Mouse (Mus musculus): ENCODE data around the gene Dad1. TPM values are rescaled to one million over a fixed set of nuclear protein-coding genes. Genes with fewer than 3 reads are reported as not detected.

Dad1 gene
- total and polyA plus RNA-seq, 3 experiments: 186 to 320 TPM; not detected in 1

DNA sequence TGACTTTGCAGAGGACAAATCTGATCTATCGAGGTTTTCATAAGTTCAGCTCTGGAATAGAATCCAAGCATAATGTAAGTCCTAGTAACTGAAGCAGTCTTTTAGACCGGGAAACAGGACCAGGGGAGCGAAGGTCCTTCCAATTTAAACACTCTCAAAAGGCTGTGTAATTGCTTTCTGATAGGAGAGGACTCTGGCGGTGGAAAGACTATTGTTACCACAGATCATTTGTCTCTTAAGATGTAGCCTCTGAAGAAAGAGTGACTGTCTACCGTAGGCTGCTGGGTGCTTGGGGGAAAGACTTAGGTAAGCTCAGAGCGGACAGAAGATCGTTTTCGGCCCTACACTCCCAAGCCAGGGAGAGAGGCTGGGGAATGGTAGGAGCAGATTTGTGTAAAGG is 53.5 kb downstream of the Dad1 start:
- no peaks in the 10 kb centered on the region for H3K9me3 ChIP-seq (replicated peaks; ENCODE audit: insufficient read depth, low read length)
- no peaks in the 10 kb centered on the region; a peak in 1 of 4 replicates for H3K27me3 ChIP-seq (ENCODE audit: control insufficient read depth in 1 of 2, insufficient read depth in 2 of 2, low read length in 2 of 2)
- DNase-seq (ENCODE audit: low read depth, low spot score): no peak
- H3K27ac ChIP-seq (ENCODE audit: control insufficient read depth, low read depth, low read length): no peak overlapping the region
- TF ChIP-seq CTCF (IDR thresholded peaks at IDR 0.05 in 2 of 3, conservative IDR thresholded peaks at IDR 0.05 in 1 of 3; ENCODE audit: control insufficient read depth in 1 of 3, insufficient read depth in 1 of 3, low read depth in 2 of 3, low read length in 3 of 3, poor library complexity in 1 of 3, severe bottlenecking in 1 of 3) (no peak), TAL1 (IDR thresholded peaks at IDR 0.05; ENCODE audit: low read length) (no peak), USF2 (IDR thresholded peaks at IDR 0.05; ENCODE audit: borderline replicate concordance in 1 of 2, insufficient read depth in 1 of 2, low read depth in 1 of 2, low read length in 2 of 2) (no peak), TBP (IDR thresholded peaks at IDR 0.05; ENCODE audit: low read depth, low read length) (no peak), ZC3H11A (IDR thresholded peaks at IDR 0.05; ENCODE audit: low read depth, low read length) (no peak), HCFC1 (IDR thresholded peaks at IDR 0.05; ENCODE audit: low read depth, low read length) (no peak), GABPA (IDR thresholded peaks at IDR 0.05; ENCODE audit: low read depth, low read length) (no peak), NELFE (IDR thresholded peaks at IDR 0.05; ENCODE audit: low read depth, low read length) (no peak), TCF12 (IDR thresholded peaks at IDR 0.05; ENCODE audit: low read depth, low read length) (no peak), MXI1 (IDR thresholded peaks at IDR 0.05; ENCODE audit: low read depth, low read length) (no peak), UBTF (IDR thresholded peaks at IDR 0.05; ENCODE audit: borderline replicate concordance, insufficient read depth, low read depth, low read length) (no peak)
- H3K4me3 ChIP-seq (ENCODE audit: control insufficient read depth in 1 of 2, insufficient read depth in 1 of 2, low read depth in 2 of 2, low read length in 2 of 2): no peak overlapping the region
- peaks cover 0 to 14% of the 10 kb centered on the region in 2 experiments; a peak in 2 of 4 replicates for H3K36me3 ChIP-seq (ENCODE audit: control insufficient read depth in 1 of 2, insufficient read depth in 2 of 2, low read length in 2 of 2)
- H3K4me1 ChIP-seq (ENCODE audit: control insufficient read depth in 1 of 2, insufficient read depth in 2 of 2, low read length in 2 of 2): peaks cover 13 to 17% of the 10 kb centered on the region in 2 experiments
- no peaks in the 10 kb centered on the region for H3K79me2 ChIP-seq (ENCODE audit: control insufficient read depth, insufficient read depth, low read length, poor library complexity)
- no peak overlapping the region for H3K9ac ChIP-seq (ENCODE audit: control insufficient read depth, low read depth, low read length, poor library complexity, severe bottlenecking)

DNA sequence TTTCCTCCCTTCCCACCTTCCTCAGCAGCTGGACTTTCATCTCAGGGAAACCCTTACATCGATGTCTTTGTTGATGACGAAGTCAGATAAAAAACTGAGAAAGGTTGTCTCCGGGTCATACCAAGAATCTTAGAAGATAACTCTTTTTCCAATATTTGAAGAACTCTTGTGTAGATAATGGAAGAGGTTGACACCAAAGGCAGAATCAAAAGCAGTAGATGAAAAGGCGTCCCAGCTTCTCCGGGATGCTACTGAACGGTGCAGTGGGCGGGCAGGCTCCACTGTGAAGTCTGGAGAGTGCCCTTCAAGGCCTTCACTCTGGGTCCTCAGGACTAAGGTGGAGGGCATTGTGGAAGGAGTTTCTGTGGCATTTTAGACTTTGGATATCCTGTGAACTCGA is 54.2 kb downstream of the Dad1 start:
- Histone ChIP-seq H3K79me2 (ENCODE audit: control insufficient read depth, insufficient read depth, low read length, poor library complexity) (no peaks in the 10 kb centered on the region), H3K36me3 (ENCODE audit: control insufficient read depth in 1 of 2, insufficient read depth in 2 of 2, low read length in 2 of 2) (peaks cover 0 to 11% of the 10 kb centered on the region in 2 experiments; a peak in 2 of 4 replicates), H3K27me3 (ENCODE audit: control insufficient read depth in 1 of 2, insufficient read depth in 2 of 2, low read length in 2 of 2) (no peaks in the 10 kb centered on the region; a peak in 2 of 4 replicates), H3K9me3 (replicated peaks; ENCODE audit: insufficient read depth, low read length) (no peaks in the 10 kb centered on the region), H3K4me3 (ENCODE audit: control insufficient read depth in 1 of 2, insufficient read depth in 1 of 2, low read depth in 2 of 2, low read length in 2 of 2) (no peak overlapping the region), H3K9ac (ENCODE audit: control insufficient read depth, low read depth, low read length, poor library complexity, severe bottlenecking) (no peak overlapping the region), H3K27ac (ENCODE audit: control insufficient read depth, low read depth, low read length) (no peak overlapping the region), H3K4me1 (ENCODE audit: control insufficient read depth in 1 of 2, insufficient read depth in 2 of 2, low read length in 2 of 2) (peaks cover 6 to 12% of the 10 kb centered on the region in 2 experiments)
- TF ChIP-seq MEF2A (IDR thresholded peaks at IDR 0.05; ENCODE audit: extremely low read depth, insufficient replicate concordance, low read depth, low read length, poor library complexity, severe bottlenecking) (no peak), POLR2A (IDR thresholded peaks at IDR 0.05; ENCODE audit: control insufficient read depth in 1 of 2, insufficient read depth in 1 of 2, low read depth in 1 of 2, low read length in 2 of 2, poor library complexity in 1 of 2) (no peak), TCF12 (IDR thresholded peaks at IDR 0.05; ENCODE audit: low read depth, low read length) (no peak), NELFE (IDR thresholded peaks at IDR 0.05; ENCODE audit: low read depth, low read length) (no peak)
- DNase-seq (ENCODE audit: low read depth, low spot score): no peak

- no peaks in the 10 kb centered on the region for H3K4me1 ChIP-seq (ENCODE audit: control insufficient read depth in 1 of 2, insufficient read depth in 2 of 2, low read length in 2 of 2)
- peaks cover 3 to 4% of the 10 kb centered on the region in 2 experiments; a peak in 3 of 4 replicates for H3K27me3 ChIP-seq (ENCODE audit: control insufficient read depth in 1 of 2, insufficient read depth in 2 of 2, low read length in 2 of 2)
- no peak overlapping the region for H3K27ac ChIP-seq (ENCODE audit: control insufficient read depth, low read depth, low read length)
- no peaks in the 10 kb centered on the region for H3K79me2 ChIP-seq (ENCODE audit: control insufficient read depth, insufficient read depth, low read length, poor library complexity)
- no peak for DNase-seq (ENCODE audit: low read depth, low spot score)
- no peaks in the 10 kb centered on the region for H3K36me3 ChIP-seq (ENCODE audit: control insufficient read depth in 1 of 2, insufficient read depth in 2 of 2, low read length in 2 of 2)
- TF ChIP-seq TBP (IDR thresholded peaks at IDR 0.05; ENCODE audit: low read depth, low read length) (no peak), CHD1 (IDR thresholded peaks at IDR 0.05; ENCODE audit: low read depth, low read length) (no peak), EP300 (IDR thresholded peaks at IDR 0.05; ENCODE audit: low read depth in 1 of 2, low read length in 2 of 2) (no peak), MYB (IDR thresholded peaks at IDR 0.05; ENCODE audit: low read depth, low read length) (no peak), NELFE (IDR thresholded peaks at IDR 0.05; ENCODE audit: low read depth, low read length) (no peak), ELF1 (IDR thresholded peaks at IDR 0.05; ENCODE audit: low read depth, low read length) (no peak), TCF12 (IDR thresholded peaks at IDR 0.05; ENCODE audit: low read depth, low read length) (no peak), ZNF384 (IDR thresholded peaks at IDR 0.05; ENCODE audit: low read depth, low read length) (no peak), RAD21 (IDR thresholded peaks at IDR 0.05; ENCODE audit: low read depth, low read length) (no peak), POLR2A (IDR thresholded peaks at IDR 0.05; ENCODE audit: control insufficient read depth in 1 of 2, insufficient read depth in 1 of 2, low read depth in 1 of 2, low read length in 2 of 2, poor library complexity in 1 of 2) (no peak), CTCF (IDR thresholded peaks at IDR 0.05 in 2 of 3, conservative IDR thresholded peaks at IDR 0.05 in 1 of 3; ENCODE audit: control insufficient read depth in 1 of 3, insufficient read depth in 1 of 3, low read depth in 2 of 3, low read length in 3 of 3, poor library complexity in 1 of 3, severe bottlenecking in 1 of 3) (no peak)
- no peak overlapping the region for H3K4me3 ChIP-seq (ENCODE audit: control insufficient read depth in 1 of 2, insufficient read depth in 1 of 2, low read depth in 2 of 2, low read length in 2 of 2)
- H3K9ac ChIP-seq (ENCODE audit: control insufficient read depth, low read depth, low read length, poor library complexity, severe bottlenecking): no peak overlapping the region
- no peaks in the 10 kb centered on the region for H3K9me3 ChIP-seq (replicated peaks; ENCODE audit: insufficient read depth, low read length)
Observed at GRCm38 (mm10) chr14:54197740-54198139, 56.2 kb downstream of the Dad1 start.
